Mouse (Mus musculus): ENCODE measurements around the gene Lyst. TPM values are rescaled to one million over a fixed set of nuclear protein-coding genes. Genes with fewer than 3 reads are reported as not detected.

Gene Lyst
- total and polyA plus RNA-seq, 3 experiments: 1.2 to 31.4 (median 27.8) TPM

DNA sequence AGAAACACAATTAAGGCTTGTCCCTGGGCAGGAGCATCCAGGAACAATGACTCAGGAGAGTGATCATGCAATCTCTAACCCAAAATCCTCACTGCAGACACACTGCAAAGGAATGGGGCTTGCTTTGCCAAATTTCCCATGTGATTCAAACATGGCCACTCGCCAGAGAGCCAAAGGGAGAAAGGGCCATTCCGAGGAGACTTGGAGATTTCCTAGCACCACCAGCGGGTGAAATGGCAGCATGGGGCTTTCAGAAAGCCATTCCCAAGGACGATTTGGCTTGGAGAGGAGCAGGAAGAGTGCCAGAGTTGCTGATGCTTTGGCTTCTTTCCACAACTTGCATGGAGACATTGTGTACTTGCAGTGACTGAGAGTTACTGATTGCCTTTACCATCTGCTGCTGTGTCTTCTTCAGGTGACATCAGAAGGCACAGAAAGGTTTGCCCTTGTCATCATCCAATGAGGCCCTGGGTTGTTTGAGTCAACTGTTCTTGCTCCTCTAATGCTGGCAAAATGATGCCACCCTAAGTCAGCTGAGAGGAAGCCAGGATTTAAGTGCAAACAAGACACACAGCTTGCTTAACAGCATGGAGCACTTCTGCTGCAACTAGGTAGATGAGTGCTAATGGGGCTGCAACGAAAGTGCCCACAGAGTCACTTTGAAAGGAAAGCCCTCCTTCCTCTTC is 16.5 kb upstream of the Lyst start:
- peak; percentile 90 for DNase-seq

- DNase-seq: no peak
Measured at GRCm38 (mm10) chr13:13574258-13574870, 15.8 kb upstream of the Lyst start.

DNA sequence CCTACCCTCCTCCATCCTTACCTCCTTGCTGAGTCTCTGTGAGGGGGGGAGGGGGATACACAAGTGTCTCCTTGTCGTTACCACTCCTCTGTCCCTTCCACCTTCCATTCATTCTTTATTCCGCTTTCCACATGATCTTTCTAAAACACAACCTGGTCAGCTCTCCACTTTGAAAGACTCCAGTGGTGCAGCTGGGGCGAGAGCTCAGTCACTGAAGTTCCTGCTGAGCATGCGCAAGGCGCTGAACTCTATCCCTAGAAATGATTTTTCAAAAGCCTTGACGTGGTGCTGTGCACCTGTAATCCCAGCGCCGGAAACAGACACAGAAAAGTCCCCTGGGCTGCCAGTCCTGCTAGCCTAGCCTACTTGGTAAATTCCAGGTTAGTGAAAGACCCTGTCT is 15.1 kb upstream of the Lyst start:
- no peak for DNase-seq

GRCm38 (mm10) chr13:13576469-13577205 is 13.6 kb upstream of the Lyst start:
- DNase-seq: no peak

- no peak for DNase-seq
Measured at GRCm38 (mm10) chr13:13581988-13582387, 8.2 kb upstream of the Lyst start.

DNA sequence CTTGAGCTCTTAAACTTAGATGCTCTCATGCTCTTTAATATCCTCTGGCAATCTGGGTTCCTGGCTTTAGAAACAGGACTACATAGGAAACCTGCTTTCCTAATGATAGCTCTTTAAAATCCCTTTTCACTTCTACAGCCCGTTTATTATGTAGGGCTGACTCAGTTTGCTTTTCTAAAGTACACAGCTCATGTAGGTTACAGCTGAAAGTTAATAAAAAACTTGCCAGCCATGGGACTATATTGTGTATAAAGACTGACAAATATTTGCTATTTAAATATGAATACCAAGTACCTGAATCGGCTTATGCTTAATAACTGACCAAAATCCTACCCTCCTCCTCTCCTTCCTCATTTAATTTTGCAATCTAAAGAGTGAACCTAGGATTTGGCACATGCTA is 6.7 kb upstream of the Lyst start:
- no peak for DNase-seq

GRCm38 (mm10) chr13:13587653-13588184 is 2.5 kb upstream of the Lyst start:
- DNase-seq: no peak

- no peak for DNase-seq
Measured at GRCm38 (mm10) chr13:13588518-13588917, 1.7 kb upstream of the Lyst start.

DNA sequence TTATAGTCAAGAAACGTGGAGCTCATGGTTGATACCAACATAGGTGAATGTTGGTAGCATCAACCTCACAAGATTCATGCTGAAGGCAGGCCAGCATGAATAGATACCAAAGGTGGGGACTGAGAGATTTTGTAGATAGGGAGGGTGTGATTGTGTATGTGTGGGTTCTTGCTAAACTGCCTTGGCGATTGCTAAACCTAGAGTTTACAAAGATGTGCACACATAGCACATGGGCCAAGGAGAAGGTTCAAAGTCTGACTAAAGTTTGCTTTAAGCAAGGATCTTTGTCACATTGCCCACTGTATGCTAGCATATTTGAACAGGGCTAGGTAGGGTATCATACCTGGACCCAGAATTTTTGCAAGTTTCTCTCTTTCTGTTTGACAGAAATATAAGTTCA is 1.2 kb upstream of the Lyst start:
- no peak for DNase-seq

DNA sequence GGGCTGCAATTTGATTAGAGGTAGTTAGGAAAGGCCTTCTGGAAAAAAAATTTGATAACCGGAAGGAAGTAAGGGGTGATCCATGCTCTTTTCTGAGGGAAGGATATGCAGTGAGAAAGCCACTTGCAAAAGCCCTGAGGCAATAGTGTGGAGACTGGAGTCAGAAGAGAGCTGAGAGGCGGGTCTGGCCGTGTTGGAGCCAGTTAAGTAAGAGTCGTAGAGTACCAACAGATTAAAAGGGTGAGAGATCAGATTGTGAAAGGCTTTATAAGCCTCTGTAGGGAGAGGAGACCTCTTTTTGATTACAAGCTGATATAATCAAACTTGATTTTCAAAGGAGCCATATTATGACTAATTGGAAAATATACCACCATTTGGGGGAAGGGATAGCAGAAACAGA is 1.7 kb downstream of the Lyst start:
- no peak for DNase-seq

DNA sequence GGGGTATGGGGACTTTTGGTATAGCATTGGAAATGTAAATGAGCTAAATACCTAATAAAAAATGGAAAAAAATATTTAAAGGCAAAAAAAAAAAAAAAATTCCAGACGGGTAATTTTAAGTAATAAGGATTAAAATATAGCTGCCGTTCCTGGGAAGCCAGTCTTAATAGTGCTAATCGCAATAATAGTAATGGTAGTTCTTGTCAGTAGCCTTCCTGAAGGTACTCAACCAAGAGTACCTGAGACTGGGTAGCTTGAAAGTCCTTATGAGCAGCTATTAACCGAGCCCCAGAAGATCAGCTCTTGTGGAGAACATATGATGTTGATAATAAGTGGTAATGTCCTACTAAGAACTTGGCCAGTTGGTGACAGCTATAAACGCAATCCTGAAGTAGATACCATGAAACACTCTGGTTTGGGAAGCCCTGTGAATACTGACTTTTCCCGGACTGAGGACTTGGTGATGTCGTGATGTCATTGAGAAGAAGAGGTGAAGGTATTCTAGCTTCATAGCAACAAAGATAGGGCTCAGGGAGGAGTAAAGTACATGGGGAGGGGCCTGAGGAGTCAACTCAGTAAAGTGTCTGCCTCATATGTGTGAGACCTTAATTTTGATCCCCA is 6.3 kb downstream of the Lyst start:
- no peak for DNase-seq

GRCm38 (mm10) chr13:13597896-13598295 is 7.7 kb downstream of the Lyst start:
- no peak for DNase-seq

DNA sequence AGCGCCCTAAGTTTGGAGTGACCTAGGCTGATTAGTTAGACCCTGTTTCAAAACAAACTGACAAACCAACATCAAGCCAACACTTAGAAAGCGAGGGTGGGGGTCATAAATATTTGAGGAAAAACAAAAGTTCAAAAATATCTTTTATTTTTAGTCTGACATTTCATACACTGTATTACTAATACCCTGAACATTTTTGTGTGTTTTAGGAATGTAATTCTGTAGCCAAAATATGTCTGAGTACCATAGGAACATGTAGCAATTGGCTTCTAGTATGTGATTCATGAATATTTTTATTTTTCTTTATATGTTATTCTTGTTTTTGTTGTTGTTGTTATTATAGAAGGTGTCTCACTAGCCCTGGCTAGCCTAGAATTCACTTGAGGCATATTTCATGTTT is 11.2 kb downstream of the Lyst start:
- DNase-seq: no peak

DNA sequence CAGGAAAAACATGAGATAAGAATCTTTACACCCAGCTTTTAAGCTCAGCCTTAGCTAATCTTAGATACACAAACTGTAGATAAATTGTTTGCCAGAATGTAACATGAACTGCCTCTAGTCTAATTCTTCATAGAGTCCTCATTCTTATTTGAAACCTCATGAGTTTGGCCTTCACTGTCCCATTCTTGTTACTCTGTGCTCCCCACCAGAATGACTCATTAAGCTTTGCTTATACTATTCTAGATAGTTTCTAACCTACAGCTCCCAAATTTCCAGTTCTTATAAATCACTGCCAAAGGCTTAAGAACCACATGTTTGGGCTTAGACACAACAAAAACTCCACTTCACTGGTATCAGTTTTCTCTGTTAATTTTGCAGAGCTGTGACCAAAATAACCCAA is 16.0 kb downstream of the Lyst start:
- no peak for DNase-seq

- DNase-seq: no peak
Measured at GRCm38 (mm10) chr13:13608311-13608710, 18.1 kb downstream of the Lyst start.

DNA sequence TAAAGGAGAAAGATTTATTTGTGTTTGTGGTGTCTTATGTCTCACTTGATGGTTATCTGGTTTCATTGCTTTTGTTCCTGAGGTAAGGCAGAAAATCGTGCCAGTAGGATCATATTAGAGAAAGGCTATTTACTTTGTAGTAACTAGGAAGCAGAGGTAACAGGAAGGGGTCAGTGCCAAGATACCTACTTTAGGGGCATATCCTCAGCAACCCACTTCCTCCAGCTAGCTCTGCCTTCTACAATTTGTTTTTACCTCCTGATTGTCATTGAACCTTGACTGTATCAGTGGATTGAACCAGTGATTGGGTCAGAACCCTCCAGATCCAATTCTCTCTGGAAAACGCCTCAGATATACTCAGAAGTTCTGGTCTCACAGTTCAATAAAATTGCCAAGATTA is 19.5 kb downstream of the Lyst start:
- DNase-seq: no peak

GRCm38 (mm10) chr13:13612882-13613281 is 22.7 kb downstream of the Lyst start:
- peak; percentile 42 for DNase-seq

GRCm38 (mm10) chr13:13614235-13614634 is 24.0 kb downstream of the Lyst start:
- no peak for DNase-seq

- no peak for DNase-seq
Measured at GRCm38 (mm10) chr13:13621456-13621855, 31.3 kb downstream of the Lyst start.

DNA sequence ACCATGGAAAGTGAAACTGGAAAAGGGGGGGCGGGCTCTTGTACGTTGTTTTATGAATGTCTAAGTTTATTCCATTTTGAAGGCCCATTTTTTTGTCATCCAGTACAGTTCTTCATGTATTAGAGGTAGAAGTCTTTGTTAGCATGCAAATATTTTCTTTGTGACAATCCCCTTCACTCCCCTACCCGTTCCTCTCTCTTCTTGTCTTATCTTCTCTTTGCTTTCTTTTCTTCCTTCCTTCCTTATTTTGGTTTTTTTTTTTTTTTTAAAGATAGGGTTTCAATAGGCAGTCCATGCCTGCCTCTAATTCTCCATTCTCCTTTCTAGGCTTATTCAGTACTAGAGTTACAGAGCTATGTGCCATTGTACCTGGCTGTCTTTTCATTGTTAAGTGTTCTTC is 32.4 kb downstream of the Lyst start:
- no peak for DNase-seq

- peak; percentile 55 for DNase-seq
Measured at GRCm38 (mm10) chr13:13633746-13634145, 43.5 kb downstream of the Lyst start.

DNA sequence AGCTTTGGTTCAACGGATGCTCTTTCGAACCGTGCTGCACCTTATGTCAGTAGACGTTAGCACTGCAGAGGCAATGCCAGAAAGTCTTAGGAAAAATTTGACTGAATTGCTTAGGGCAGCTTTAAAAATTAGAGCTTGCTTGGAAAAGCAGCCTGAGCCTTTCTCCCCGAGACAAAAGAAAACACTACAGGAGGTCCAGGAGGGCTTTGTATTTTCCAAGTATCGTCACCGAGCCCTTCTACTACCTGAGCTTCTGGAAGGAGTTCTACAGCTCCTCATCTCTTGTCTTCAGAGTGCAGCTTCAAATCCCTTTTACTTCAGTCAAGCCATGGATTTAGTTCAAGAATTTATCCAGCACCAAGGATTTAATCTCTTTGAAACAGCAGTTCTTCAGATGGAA is 44.5 kb downstream of the Lyst start:
- no peak for DNase-seq

DNA sequence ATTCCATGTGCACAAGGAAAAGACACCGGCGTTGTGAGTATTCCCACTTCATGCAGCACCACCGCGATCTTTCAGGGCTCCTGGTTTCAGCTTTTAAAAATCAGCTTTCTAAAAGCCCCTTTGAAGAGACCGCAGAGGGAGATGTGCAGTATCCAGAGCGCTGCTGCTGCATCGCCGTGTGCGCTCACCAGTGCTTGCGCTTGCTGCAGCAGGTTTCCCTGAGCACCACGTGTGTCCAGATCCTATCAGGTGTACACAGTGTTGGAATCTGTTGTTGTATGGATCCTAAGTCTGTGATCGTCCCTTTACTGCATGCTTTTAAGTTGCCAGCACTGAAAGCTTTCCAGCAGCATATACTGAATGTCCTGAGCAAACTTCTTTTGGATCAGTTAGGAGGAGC is 45.0 kb downstream of the Lyst start:
- no peak for DNase-seq
